Mouse (Mus musculus) liver, embryonic 14.5 days (tissue): ENCODE results near the gene Olfr350.

Experiments
- CTCF ChIP-seq: IDR thresholded peaks from 2 replicates; pipeline ENCODE4 v1.5.1; 2016; ENCODE audit warnings: antibody characterized with exemption, low read depth, control low read depth
- EP300 ChIP-seq: IDR thresholded peaks from 2 replicates; pipeline ENCODE4 v1.6.1; 2016; ENCODE audit warnings: antibody characterized with exemption, low read depth

- no peak for TF ChIP-seq CTCF
- TF ChIP-seq EP300: no peak
Observed at GRCm38 (mm10) chr2:36846010-36846409, at the start of gene Olfr350.
